Comparison of ENCODE assay signal across 19 mouse cellular contexts in genomic region chr19:20715093-20715492, GRCm38 (mm10). TPM values are rescaled to one million over a fixed set of nuclear protein-coding genes. Genes with fewer than 3 reads are reported as not detected.
"Had no signal": no experiment of that assay in that cellular context is flagged by ENCODE, and none has a peak within 500 bp of the region (broad histone marks: within the 10 kb centered on the region; RNA-seq: fewer than 3 reads in every experiment).

No protein-coding gene starts in this region.

- DNase-seq: lung, adult 2 months; lung, postnatal 14 days; lung, postnatal 36 days; right cerebral cortex, postnatal 14 days; thymus, adult 2 months; thymus, postnatal 25 days; thymus, postnatal 4 days had no signal

- H3K4me1 ChIP-seq: lung, embryonic 15.5 days; megakaryocyte, embryonic 14.5 days; midbrain, embryonic 13.5 days; midbrain, embryonic 15.5 days; neural tube, embryonic 12.5 days; stomach, embryonic 15.5 days had no signal

- H3K9ac ChIP-seq: lung, embryonic 15.5 days; midbrain, embryonic 13.5 days; midbrain, embryonic 15.5 days; neural tube, embryonic 12.5 days; stomach, embryonic 15.5 days had no signal

- H3K4me3 ChIP-seq: lung, embryonic 15.5 days; megakaryocyte, embryonic 14.5 days; midbrain, embryonic 13.5 days; midbrain, embryonic 15.5 days; neural tube, embryonic 12.5 days; stomach, embryonic 15.5 days had no signal

- H3K27me3 ChIP-seq: lung, embryonic 15.5 days; megakaryocyte, embryonic 14.5 days; midbrain, embryonic 13.5 days; midbrain, embryonic 15.5 days; neural tube, embryonic 12.5 days; stomach, embryonic 15.5 days had no signal

- H3K9me3 ChIP-seq: lung, embryonic 15.5 days; megakaryocyte, embryonic 14.5 days; midbrain, embryonic 13.5 days; midbrain, embryonic 15.5 days; neural tube, embryonic 12.5 days; stomach, embryonic 15.5 days had no signal

- H3K4me2 ChIP-seq: lung, embryonic 15.5 days; midbrain, embryonic 11.5 days; midbrain, embryonic 13.5 days; midbrain, embryonic 15.5 days; neural tube, embryonic 12.5 days; stomach, embryonic 15.5 days had no signal

- H3K36me3 ChIP-seq: lung, embryonic 15.5 days; midbrain, embryonic 13.5 days; midbrain, embryonic 15.5 days; neural tube, embryonic 12.5 days; stomach, embryonic 15.5 days had no signal

- ATAC-seq: lung, postnatal 0 days; midbrain, embryonic 13.5 days; midbrain, embryonic 15.5 days had no signal

- H3K27ac ChIP-seq: lung, embryonic 15.5 days; macrophage; midbrain, embryonic 13.5 days; midbrain, embryonic 15.5 days; neural tube, embryonic 12.5 days; stomach, embryonic 15.5 days; stomach, postnatal 0 days had no signal

RNA-seq across cellular contexts. Expression of gene Aldh1a7, which starts 12.3 kb away (rescaled TPM):
- total RNA-seq: monocyte, adult 5-6 weeks; neutrophil, adult 5-6 weeks had no signal
- polyA plus RNA-seq: macrophage had no signal
